Mouse (Mus musculus) E14TG2a.4 (cell line): ENCODE results near the gene Klf12.

Source experiments
- H3K27me3 ChIP-seq: 2 replicates; pipeline ENCODE4 v1.6.1; 2014; ENCODE audit warnings: low read length, control low read depth; ENCODE audit not compliant: insufficient read depth
- H3K36me3 ChIP-seq: 2 replicates; pipeline ENCODE4 v1.6.1; 2014; ENCODE audit warnings: low read length, control low read depth; ENCODE audit not compliant: insufficient read depth
- H3K4me1 ChIP-seq: replicated peaks from 2 replicates; pipeline ENCODE4 v1.6.1; 2014; ENCODE audit warnings: low read depth, low read length, control low read depth
- H3K4me3 ChIP-seq: replicated peaks from 2 replicates; pipeline ENCODE4 v1.5.1; 2014; ENCODE audit warnings: mild to moderate bottlenecking, low read length
- H3K9me3 ChIP-seq: 2 replicates; pipeline ENCODE4 v1.6.1; 2014; ENCODE audit warnings: low read length, control low read depth
- CTCF ChIP-seq: conservative IDR thresholded peaks from 2 replicates; pipeline ENCODE4 v1.5.1; 2014; ENCODE audit warnings: low read length
- NANOG ChIP-seq: IDR thresholded peaks from 2 replicates; pipeline ENCODE4 v1.6.1; 2014; ENCODE audit warnings: borderline replicate concordance, low read length, mixed read lengths
- POU5F1 ChIP-seq: IDR thresholded peaks from 2 replicates; pipeline ENCODE4 v1.6.1; 2014; ENCODE audit warnings: low read length, borderline replicate concordance

The Klf12 gene

GRCm38 (mm10) chr14:100260531-100260930 is 23.9 kb downstream of the Klf12 start:
- TF ChIP-seq NANOG (no peak), POU5F1 (no peak), CTCF (no peak)
- Histone ChIP-seq H3K27me3 (no peaks in the 10 kb centered on the region), H3K4me1 (peaks cover 35% of the 10 kb centered on the region), H3K36me3 (peaks cover 9% of the 10 kb centered on the region), H3K9me3 (no peaks in the 10 kb centered on the region), H3K4me3 (peak overlapping the region; percentile 50)

GRCm38 (mm10) chr14:100243046-100243445 is 41.4 kb downstream of the Klf12 start:
- Histone ChIP-seq H3K4me1 (peaks cover 9% of the 10 kb centered on the region), H3K36me3 (peaks cover 5% of the 10 kb centered on the region; the same call in 1 of the 2 replicates), H3K9me3 (no peaks in the 10 kb centered on the region), H3K27me3 (no peaks in the 10 kb centered on the region), H3K4me3 (no peak overlapping the region)
- TF ChIP-seq NANOG (no peak), POU5F1 (no peak), CTCF (no peak)

DNA sequence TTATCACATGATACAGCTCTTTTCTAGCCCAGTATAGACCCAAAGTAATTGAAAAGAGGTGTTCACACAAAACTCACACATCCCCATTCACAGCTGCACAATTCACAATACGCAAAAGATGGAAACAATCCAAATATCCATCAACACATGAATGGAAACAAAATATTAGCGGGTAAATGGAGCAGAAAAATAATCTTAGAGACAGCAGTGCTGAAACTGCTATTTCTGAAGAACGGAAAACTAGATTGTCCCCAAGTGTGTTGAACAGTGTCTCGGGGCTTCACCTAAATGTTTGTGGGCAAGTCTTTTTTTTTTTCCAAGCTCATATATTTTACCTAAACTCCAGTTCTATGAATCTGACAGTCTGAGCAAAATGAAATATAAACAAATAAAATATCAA is 44.6 kb downstream of the Klf12 start:
- Histone ChIP-seq H3K27me3 (no peaks in the 10 kb centered on the region), H3K4me1 (peaks cover 17% of the 10 kb centered on the region), H3K36me3 (peaks cover 5% of the 10 kb centered on the region; the same call in 1 of the 2 replicates), H3K9me3 (no peaks in the 10 kb centered on the region), H3K4me3 (no peak overlapping the region)
- TF ChIP-seq NANOG = no peak
- no peak for TF ChIP-seq CTCF
- no peak for TF ChIP-seq POU5F1

DNA sequence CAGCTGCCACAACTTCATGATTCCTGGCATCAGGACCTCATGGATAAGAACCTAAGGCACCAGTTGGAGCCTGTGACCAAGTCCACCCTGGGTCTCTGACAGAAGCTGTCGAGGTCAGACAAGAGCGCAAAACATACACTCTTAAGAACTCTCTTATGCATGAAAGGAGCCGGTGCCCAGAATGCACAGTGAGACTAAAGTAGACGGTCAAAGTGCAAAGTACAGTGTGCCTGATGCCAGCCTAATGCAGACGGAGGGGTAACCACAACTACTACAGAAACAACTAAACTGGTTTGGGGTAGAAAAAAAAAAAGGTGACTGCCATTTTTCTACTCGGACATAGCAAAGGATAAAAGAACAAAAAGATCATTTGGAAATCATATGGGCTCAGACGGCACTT is 47.7 kb downstream of the Klf12 start:
- no peaks in the 10 kb centered on the region for H3K36me3 ChIP-seq
- H3K9me3 ChIP-seq = no peaks in the 10 kb centered on the region
- H3K4me3 ChIP-seq = no peak overlapping the region
- TF ChIP-seq NANOG (no peak), CTCF (no peak), POU5F1 (no peak)
- no peaks in the 10 kb centered on the region for H3K27me3 ChIP-seq
- H3K4me1 ChIP-seq = peaks cover 19% of the 10 kb centered on the region

DNA sequence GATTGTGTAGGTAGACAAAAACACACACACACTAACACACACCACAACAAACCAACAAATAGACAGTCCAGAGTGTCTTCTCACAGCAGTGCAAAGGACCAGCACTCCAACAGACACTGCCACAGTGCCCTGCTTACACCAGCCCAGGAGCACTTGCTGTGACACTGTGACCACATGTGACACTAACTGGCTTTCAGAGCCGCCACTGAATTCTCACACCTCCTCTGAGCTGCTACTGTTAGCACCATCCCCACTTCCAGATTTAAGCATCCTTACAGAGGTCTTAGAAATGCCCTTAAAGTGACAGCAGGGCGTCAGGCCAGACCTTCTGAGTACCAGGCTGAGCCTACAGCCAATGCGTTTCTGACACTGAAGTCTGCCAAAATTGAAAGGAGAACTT is 48.7 kb downstream of the Klf12 start:
- H3K36me3 ChIP-seq = no peaks in the 10 kb centered on the region
- H3K4me3 ChIP-seq = no peak overlapping the region
- H3K27me3 ChIP-seq = no peaks in the 10 kb centered on the region
- TF ChIP-seq POU5F1 (no peak), NANOG (no peak), CTCF (no peak)
- H3K9me3 ChIP-seq = no peaks in the 10 kb centered on the region
- peaks cover 19% of the 10 kb centered on the region for H3K4me1 ChIP-seq

- Histone ChIP-seq H3K4me1 (peaks cover 19% of the 10 kb centered on the region), H3K36me3 (peaks cover 12% of the 10 kb centered on the region), H3K9me3 (no peaks in the 10 kb centered on the region), H3K27me3 (no peaks in the 10 kb centered on the region), H3K4me3 (no peak overlapping the region)
- TF ChIP-seq POU5F1 (no peak), NANOG (no peak), CTCF (no peak)
Measured at GRCm38 (mm10) chr14:100231384-100231783, 53.1 kb downstream of the Klf12 start.

GRCm38 (mm10) chr14:100228120-100228519 is 56.4 kb downstream of the Klf12 start:
- H3K4me1 ChIP-seq = peaks cover 25% of the 10 kb centered on the region
- no peaks in the 10 kb centered on the region for H3K9me3 ChIP-seq
- H3K36me3 ChIP-seq = peaks cover 20% of the 10 kb centered on the region
- TF ChIP-seq POU5F1 (no peak), CTCF (no peak), NANOG (no peak)
- H3K27me3 ChIP-seq = no peaks in the 10 kb centered on the region
- H3K4me3 ChIP-seq = no peak overlapping the region

DNA sequence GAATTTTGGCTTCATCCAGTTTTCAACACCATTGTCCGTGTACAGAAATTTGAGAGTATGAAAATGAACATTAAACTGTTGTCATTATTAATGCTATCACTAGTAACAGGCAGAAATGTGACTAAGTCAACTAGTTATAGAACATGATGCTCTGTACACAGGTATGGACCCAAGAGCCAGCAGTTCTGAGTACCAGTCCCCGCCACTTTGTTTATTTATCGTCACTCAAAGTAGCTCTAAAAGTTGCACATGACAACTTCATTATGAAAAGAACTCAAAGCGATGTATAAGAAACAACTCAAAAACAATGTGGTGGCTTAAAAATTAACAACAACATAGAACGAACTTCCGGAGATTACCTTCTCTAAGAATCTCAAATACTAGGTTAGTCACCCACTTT is 56.8 kb downstream of the Klf12 start:
- no peaks in the 10 kb centered on the region for H3K9me3 ChIP-seq
- H3K4me3 ChIP-seq = no peak overlapping the region
- H3K4me1 ChIP-seq = peaks cover 25% of the 10 kb centered on the region
- TF ChIP-seq POU5F1 (no peak), NANOG (no peak)
- H3K27me3 ChIP-seq = no peaks in the 10 kb centered on the region
- H3K36me3 ChIP-seq = peaks cover 20% of the 10 kb centered on the region

GRCm38 (mm10) chr14:100224151-100224550 is 60.3 kb downstream of the Klf12 start:
- H3K9me3 ChIP-seq = no peaks in the 10 kb centered on the region
- TF ChIP-seq NANOG = no peak
- TF ChIP-seq POU5F1 = no peak
- TF ChIP-seq CTCF = no peak
- H3K36me3 ChIP-seq = peaks cover 28% of the 10 kb centered on the region
- no peaks in the 10 kb centered on the region for H3K27me3 ChIP-seq
- H3K4me1 ChIP-seq = peaks cover 30% of the 10 kb centered on the region
- no peak overlapping the region for H3K4me3 ChIP-seq
